Mouse (Mus musculus) bone marrow, adult 2 months (tissue): ENCODE data around the gene Pold3.

Experiments used
- CTCF ChIP-seq: fragments of 200-500 bp; IDR thresholded peaks from 2 replicates; pipeline ENCODE4 v1.5.1; 2011; ENCODE audit warnings: low read length, control low read depth; ENCODE audit not compliant: control insufficient read depth, insufficient read depth
- POLR2A ChIP-seq: fragments of 200-500 bp; IDR thresholded peaks from 2 replicates; pipeline ENCODE4 v1.6.1; 2011; ENCODE audit warnings: low read depth, mild to moderate bottlenecking, control low read depth, low read length, borderline replicate concordance; ENCODE audit not compliant: control insufficient read depth

DNA sequence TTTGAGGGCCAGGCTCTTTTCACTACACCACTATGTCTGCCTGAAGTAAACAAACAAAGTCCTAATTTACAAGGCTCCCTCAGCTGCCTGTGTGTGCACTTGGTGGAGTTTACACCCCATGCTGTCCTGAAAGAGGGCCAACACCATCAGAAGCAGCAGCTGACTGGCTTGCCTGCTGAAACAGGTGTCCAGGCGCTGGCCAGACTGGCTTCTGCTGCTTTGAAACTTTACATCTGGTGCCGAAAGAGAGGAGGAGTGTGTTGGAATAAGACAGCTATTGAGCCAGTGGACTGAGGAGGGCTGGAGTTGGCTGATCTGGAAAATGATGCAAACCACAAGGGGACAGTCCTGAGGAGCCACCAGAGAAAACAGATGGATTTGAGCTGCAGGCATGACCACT is 47.4 kb downstream of the Pold3 start:
- TF ChIP-seq CTCF = no peak
- TF ChIP-seq POLR2A = no peak
